Mouse (Mus musculus) forelimb bud, embryonic 11.5 days (tissue): ENCODE data around the gene Vmn1r165.
"Not testable (repeated sequence)": the region's sequence is repeated elsewhere in the genome, so short reads cannot be mapped to it uniquely, and the experiment has no call there.

ENCODE experiments used
- DNase-seq: peaks from one replicate; pipeline ENCODE4 v3.0.0-alpha.2; 2012; ENCODE audit warnings: low read depth, low spot score

Gene Vmn1r165

DNA sequence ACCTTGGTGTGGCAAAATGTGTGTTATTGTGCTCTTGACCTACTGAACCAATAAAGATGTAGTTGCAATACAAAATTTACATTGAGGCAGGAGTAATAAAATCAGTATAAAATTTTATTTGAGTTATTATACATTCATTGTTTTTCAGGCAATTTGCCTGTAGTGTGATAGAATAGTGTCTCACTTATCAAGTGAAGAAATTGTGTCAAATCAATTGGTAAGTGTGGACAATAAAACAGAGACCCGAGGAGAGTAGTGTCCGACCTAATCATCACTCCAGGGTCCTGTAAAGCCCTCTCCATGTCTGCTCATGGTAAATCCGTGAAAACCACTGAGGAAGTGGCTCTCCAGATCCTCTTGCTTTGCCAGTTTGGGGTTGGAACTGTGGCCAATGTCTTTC lies at the start of gene Vmn1r165:
Gene Vmn1r165 (plus strand): TSS at position 301 of the 400 bp plus-strand sequence.
- not testable (repeated sequence) for DNase-seq

DNA sequence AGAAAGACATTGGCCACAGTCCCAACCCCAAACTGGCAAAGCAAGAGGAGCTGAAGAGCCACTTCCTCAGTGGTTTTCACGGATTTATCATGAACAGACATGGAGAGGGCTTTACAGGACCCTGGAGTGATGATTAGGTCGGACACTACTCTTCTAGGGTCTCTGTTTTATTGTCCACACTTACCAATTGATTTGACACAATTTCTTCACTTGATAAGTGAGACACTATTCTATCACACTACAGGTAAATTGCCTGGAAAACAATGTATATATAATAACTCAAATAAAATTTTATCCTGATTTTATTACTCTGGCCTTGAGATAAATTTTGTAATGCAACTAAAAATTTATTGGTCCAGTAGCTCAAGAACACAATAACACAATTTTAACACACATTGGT lies 34.5 kb downstream of the Vmn1r165 start, which contains the start of gene Vmn1r166:
Gene Vmn1r166 (minus strand): TSS at position 101 of the 400 bp plus-strand sequence.
- not testable (repeated sequence) for DNase-seq
